Mouse (Mus musculus): ENCODE measurements around the gene Wsb1. TPM values are rescaled to one million over a fixed set of nuclear protein-coding genes. Genes with fewer than 3 reads are reported as not detected.
"Not testable (repeated sequence)": the region's sequence is repeated elsewhere in the genome, so short reads cannot be mapped to it uniquely, and the experiment has no call there.

The Wsb1 gene
- total RNA-seq, 2 experiments from 2014 or later, result 83.0 to 101 TPM

GRCm38 (mm10) chr11:79288278-79288843, 33.9 kb upstream of the Wsb1 start:
- no peak overlapping the region for H3K4me3 ChIP-seq
- H3K27ac ChIP-seq, result no peak overlapping the region
- DNase-seq (ENCODE audit: low spot score in 2 of 2), result no peak
- no peak for TF ChIP-seq CTCF (conservative IDR thresholded peaks at IDR 0.05)

GRCm38 (mm10) chr11:79287447-79287846, 33.0 kb upstream of the Wsb1 start:
- Histone ChIP-seq H3K27ac (no peak overlapping the region), H3K4me3 (no peak overlapping the region)
- no peak for DNase-seq (ENCODE audit: low spot score in 2 of 2)
- TF ChIP-seq CTCF (conservative IDR thresholded peaks at IDR 0.05), result no peak

- DNase-seq (ENCODE audit: low spot score in 2 of 2), result no peak
These were observed 31.9 kb upstream of the Wsb1 start for GRCm38 (mm10) chr11:79286305-79286799.

GRCm38 (mm10) chr11:79283350-79284030, 29.0 kb upstream of the Wsb1 start:
- no peak for TF ChIP-seq CTCF (conservative IDR thresholded peaks at IDR 0.05)
- no peak for DNase-seq (ENCODE audit: low spot score in 2 of 2)
- Histone ChIP-seq H3K27ac (no peak overlapping the region), H3K4me3 (no peak overlapping the region)

More at GRCm38 (mm10) chr11:79286305-79286799, 31.9 kb upstream of the Wsb1 start:
- no peak overlapping the region for H3K27ac ChIP-seq
- TF ChIP-seq CTCF (conservative IDR thresholded peaks at IDR 0.05), result no peak
- no peak overlapping the region for H3K4me3 ChIP-seq

GRCm38 (mm10) chr11:79281396-79281795, 26.9 kb upstream of the Wsb1 start:
- H3K27ac ChIP-seq, result no peak overlapping the region
- DNase-seq (ENCODE audit: low spot score in 2 of 2), result no peak
- no peak overlapping the region for H3K4me3 ChIP-seq
- no peak for TF ChIP-seq CTCF (conservative IDR thresholded peaks at IDR 0.05)

DNA sequence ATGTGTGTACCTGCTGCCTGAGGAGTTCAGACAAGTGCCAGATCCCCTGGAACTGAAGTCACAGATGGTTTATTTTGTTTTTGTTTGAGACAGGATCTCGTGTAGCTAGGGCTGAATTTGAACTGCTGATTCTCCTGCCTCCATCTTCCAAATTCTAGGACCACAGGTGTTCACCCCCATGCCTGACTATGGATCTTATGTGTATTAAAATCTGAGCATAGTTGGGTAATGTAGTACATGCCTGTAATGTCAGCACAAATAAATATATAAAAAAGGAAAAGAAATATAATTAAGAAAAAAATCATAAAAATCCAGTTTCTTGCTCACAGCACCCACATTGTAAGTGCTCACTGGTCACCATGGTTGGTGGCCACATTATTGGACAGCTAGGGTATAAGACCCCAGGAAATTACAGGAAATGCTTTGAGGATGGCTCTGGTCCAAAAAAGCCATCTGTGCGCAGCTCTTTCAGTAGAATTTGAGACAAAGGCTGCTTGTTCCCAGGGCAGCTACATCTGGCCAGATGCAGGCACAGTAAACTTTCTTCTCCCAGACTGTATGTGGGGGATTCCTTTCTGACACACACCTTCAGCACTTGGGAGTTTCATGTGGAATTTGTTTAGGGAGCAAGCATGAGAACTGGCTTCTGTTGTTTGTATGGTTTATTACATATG, 25.4 kb upstream of the Wsb1 start:
- H3K4me3 ChIP-seq, result no peak overlapping the region
- no peak for DNase-seq (ENCODE audit: low spot score in 2 of 2)
- no peak for TF ChIP-seq CTCF (conservative IDR thresholded peaks at IDR 0.05)
- no peak overlapping the region for H3K27ac ChIP-seq

DNA sequence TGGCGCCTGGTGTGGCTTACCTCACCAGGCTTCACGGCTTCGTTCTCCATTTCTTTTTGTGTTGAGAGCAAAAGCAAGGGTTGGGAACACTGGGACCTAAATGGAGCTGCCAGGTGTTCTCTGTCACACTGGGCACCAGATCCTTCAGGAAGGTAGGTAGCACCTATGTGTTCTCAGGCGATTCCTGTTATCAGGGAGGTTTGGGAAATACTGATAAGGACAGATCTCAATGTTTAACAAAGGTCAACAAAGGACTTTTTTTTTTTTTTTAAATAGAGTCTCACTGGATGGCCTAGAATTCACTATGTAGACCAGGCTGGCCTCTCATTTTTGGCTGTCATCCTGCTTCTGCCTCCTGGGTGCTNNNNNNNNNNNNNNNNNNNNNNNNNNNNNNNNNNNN, 19.3 kb upstream of the Wsb1 start:
- Histone ChIP-seq H3K27ac (no peak overlapping the region), H3K4me3 (no peak overlapping the region)
- TF ChIP-seq CTCF (conservative IDR thresholded peaks at IDR 0.05), result no peak
- no peak for DNase-seq (ENCODE audit: low spot score in 2 of 2)

GRCm38 (mm10) chr11:79273039-79273438, 18.6 kb upstream of the Wsb1 start:
- Histone ChIP-seq H3K4me3 (no peak overlapping the region), H3K27ac (no peak overlapping the region)
- no peak for TF ChIP-seq CTCF (conservative IDR thresholded peaks at IDR 0.05)
- no peak for DNase-seq (ENCODE audit: low spot score in 2 of 2)

- TF ChIP-seq CTCF (conservative IDR thresholded peaks at IDR 0.05), result no peak
- DNase-seq (ENCODE audit: low spot score in 2 of 2), result peak in 1 of 2 experiments; percentile 26
- H3K4me3 ChIP-seq, result no peak overlapping the region
- 0 out of 2 replicates have a peak overlapping the region, but pooled peaks have one; percentile 23 for H3K27ac ChIP-seq
These were observed 12.7 kb upstream of the Wsb1 start for GRCm38 (mm10) chr11:79267171-79267570.

DNA sequence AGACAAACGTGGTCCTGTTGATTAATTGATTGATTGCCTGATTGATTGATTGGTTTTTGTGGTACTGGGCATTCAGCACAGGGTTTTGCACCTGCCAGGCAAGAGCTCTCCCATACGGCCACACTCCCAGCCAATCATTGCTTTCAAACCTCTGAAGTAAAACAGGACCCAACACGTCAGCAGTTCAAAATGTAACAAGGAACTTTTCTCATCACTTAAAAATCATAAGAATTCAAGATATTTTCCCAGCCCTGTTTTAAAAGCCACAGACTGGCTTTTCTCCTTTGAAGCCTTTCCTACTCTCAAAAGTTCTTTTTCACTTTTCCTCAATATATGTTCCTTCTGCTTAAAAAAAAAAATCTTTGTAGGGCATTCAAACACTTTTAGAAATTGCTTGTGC, 9.9 kb upstream of the Wsb1 start:
- TF ChIP-seq CTCF (conservative IDR thresholded peaks at IDR 0.05), result no peak
- no peak for DNase-seq (ENCODE audit: low spot score in 2 of 2)
- no peak overlapping the region for H3K4me3 ChIP-seq
- H3K27ac ChIP-seq, result no peak overlapping the region

DNA sequence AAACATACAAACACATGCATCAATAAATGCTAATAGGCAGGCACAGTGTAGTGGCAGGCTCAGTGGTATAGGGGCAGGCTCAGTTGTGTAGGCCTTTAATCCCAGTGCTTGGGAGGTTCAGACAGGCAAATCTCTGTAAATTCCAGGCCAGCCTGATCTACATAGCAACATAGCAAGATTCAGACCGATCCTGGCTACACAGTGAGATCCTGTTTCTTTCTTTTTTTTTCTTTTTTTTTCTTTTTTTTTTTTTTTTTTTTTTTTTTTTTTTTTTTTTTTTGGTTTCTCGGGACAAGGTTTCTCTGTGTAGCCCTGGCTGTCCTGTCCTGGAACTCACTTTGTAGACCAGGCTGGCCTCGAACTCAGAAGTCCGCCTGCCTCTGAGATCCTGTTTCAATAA, 5.7 kb upstream of the Wsb1 start:
- not testable (repeated sequence) for DNase-seq (ENCODE audit: low spot score in 2 of 2); H3K4me3 ChIP-seq; H3K27ac ChIP-seq

- no peak for DNase-seq (ENCODE audit: low spot score in 2 of 2)
- no peak overlapping the region for H3K4me3 ChIP-seq
- no peak for TF ChIP-seq CTCF (conservative IDR thresholded peaks at IDR 0.05)
- no peak overlapping the region for H3K27ac ChIP-seq
These were observed 4.3 kb upstream of the Wsb1 start for GRCm38 (mm10) chr11:79258738-79259137.

DNA sequence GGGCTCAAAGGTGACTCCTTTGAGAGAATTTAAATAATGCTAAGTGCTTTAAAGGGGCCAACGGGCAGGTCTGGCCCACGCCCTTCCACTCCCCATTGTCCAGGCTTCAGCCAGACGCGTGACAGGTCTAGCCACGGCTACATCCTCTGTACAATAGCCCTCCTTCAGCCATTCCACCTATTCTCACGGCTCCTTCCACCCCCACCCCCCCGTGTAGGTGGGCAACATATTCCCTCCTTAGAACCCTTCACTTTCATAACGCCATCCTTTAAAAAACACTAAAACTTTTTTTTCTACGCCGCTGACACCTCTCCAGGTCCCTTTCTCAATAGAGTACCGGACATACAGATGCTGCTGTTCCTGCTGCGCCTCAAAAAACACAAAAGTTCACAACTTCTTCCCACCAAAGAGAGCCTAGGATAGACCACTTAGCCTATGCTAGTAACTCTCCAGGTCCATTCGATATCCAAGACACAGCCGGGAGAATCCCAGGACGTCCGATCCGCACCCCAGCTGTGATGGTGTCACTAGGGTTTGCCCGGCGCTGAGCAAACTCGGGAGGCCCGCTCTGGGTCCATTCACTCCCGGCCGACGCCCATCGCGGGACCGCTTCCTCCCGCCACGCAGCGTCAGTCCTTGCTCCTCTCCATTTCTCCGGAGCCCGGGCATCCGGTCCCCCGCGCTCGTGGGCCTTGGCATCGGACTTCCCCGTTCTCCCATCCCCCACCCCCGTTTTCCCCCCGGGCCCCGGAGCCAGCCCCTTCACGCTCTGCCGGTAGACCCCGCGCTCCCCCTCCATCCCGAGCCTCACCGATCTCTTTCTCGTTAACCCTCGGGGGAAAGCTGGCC, 705 bp downstream of the Wsb1 start:
- Histone ChIP-seq H3K27ac (peak overlapping the region; percentile 95), H3K4me3 (peak overlapping the region; percentile 76)
- TF ChIP-seq CTCF (conservative IDR thresholded peaks at IDR 0.05), result no peak
- DNase-seq (ENCODE audit: low spot score in 2 of 2), result peak in 1 of 2 experiments; percentile 27

Data from layer of hippocampus, adult 2 months (tissue).